Mouse (Mus musculus) brain, embryonic 14.5 days (tissue): Measurements from ENCODE around the gene Psmd9. TPM values are rescaled to one million over a fixed set of nuclear protein-coding genes. Genes with fewer than 3 reads are reported as not detected.

Experiments used
- DNase-seq: peaks from one replicate; pipeline ENCODE4 v3.0.0-alpha.2; 2011; ENCODE audit warnings: low read depth
- CTCF ChIP-seq: fragments of 200-500 bp; IDR thresholded peaks from 2 replicates; pipeline ENCODE4 v1.5.1; 2012; ENCODE audit warnings: inconsistent platforms, mild to moderate bottlenecking, moderate library complexity, borderline replicate concordance; ENCODE audit not compliant: insufficient read depth, insufficient read length; ENCODE audit errors: extremely low read depth
- POLR2A ChIP-seq: fragments of 200-500 bp; IDR thresholded peaks from 2 replicates; pipeline ENCODE4 v1.6.1; 2012; ENCODE audit warnings: mild to moderate bottlenecking, inconsistent platforms, borderline replicate concordance; ENCODE audit not compliant: poor library complexity, insufficient read depth, insufficient read length, severe bottlenecking; ENCODE audit errors: extremely low read depth
- polyA plus RNA-seq: library from polyadenylated mRNA; depleted of rRNA; stranded (reverse); fragments of >200 nt; gene quantifications from 2 replicates; pipeline ENCODE4 v1.2.3, GENCODE M21; 2012

The Psmd9 gene
- polyA plus RNA-seq, 1 experiment, result 36.2 TPM

DNA sequence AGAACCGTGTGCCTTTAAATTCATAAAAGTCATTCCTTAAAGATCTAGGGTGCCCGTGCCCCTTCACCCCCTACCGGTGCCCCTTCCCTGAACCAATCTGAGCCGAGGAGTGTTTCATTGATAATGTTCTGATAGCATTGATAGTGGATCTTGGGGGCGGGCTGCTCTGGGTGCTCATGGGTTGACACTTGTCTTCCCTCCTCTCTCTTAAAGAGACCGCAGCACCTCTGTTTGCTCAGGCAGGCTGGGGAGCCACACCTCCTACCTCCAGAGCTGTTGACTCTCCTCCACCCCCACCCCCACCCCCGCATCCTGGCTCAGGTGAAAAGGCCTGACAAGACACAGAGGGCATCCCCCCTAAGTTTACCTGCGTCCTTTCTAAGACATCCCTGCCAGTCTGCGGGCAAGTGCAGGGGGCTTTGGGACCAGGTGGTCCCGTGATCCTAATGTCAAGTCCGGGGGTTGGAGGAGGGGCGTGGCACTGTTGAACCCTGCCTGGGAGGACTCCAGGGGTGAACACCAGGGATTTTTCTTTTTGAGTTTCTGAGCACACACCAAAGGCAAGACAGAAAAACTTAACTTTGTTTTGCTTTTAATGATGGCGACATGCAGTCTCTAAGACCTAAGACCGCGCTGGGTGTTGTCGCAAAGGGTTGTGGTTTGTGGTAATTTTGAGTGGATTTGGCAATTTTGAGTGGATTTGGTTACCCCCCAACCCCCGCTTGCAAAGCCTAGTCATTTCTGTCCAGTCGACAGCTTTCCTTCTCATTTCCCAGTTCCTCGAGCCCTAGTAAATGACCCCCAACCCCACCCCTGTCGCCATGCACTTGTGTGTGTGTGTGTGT, 24.2 kb upstream of the Psmd9 start:
- DNase-seq, result peak; percentile 23

DNA sequence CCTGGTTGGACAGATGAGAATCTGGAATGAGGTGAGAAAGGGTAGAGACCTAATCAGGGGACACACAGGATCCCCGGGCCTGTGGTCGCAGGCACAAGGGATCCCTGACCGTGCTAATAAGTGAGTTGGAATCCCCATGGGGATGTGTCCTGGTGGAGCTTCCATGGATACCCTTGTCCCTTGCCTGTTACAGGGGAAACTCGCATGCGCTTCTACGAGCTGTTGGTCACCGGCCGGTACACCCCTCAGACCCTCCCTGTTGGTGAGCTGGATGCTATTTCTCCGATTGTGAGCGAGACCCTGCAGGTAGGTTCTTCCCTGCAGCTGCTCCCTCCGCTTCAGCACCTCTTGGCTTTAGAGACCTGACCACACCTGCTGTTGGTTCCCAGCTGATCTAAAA, 22.9 kb upstream of the Psmd9 start:
- no peak for DNase-seq
- TF ChIP-seq CTCF (no peak), POLR2A (no peak)

More for the DNA sequence above, 24.2 kb upstream of the Psmd9 start:
- no peak for TF ChIP-seq POLR2A
- no peak for TF ChIP-seq CTCF

DNA sequence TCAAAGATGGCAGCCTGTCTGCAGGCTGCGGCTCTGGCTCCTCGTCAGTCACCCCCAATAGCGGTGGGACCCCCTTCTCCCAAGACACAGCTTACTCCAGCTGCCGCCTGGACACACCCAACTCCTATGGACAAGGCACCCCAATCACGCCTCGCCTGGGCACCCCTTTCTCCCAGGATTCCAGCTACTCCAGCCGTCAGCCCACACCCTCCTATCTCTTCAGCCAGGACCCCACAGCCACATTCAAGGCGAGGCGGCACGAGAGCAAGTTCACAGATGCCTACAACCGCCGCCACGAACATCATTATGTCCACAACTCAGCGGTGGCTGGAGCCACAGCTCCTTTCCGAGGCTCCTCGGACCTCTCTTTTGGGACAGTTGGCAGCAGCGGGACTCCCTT, 21.6 kb upstream of the Psmd9 start:
- no peak for DNase-seq
- TF ChIP-seq CTCF, result no peak
- TF ChIP-seq POLR2A, result no peak

DNA sequence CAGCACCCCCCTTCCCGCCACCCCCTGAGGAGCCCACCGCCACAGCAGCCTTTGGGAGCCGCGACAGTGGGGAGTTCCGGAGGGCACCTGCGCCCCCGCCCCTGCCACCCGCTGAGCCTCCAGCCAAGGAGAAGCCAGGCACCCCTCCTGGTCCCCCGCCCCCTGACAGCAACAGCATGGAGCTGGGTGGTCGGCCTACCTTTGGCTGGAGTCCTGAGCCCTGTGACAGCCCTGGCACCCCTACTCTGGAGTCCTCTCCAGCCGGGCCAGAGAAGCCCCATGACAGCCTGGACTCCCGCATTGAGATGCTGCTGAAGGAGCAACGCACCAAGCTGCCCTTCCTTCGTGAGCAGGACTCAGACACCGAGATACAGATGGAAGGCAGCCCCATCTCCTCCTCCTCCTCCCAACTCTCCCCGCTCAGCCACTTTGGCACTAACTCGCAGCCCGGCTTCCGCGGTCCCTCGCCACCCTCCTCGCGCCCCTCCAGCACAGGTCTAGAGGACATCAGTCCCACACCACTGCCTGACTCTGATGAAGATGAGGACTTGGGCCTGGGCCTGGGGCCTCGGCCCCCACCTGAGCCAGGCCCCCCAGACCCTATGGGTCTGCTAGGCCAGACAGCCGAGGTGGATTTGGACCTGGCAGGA, 21.0 kb upstream of the Psmd9 start:
- peak; percentile 5 for DNase-seq
- no peak for TF ChIP-seq POLR2A
- no peak for TF ChIP-seq CTCF

DNA sequence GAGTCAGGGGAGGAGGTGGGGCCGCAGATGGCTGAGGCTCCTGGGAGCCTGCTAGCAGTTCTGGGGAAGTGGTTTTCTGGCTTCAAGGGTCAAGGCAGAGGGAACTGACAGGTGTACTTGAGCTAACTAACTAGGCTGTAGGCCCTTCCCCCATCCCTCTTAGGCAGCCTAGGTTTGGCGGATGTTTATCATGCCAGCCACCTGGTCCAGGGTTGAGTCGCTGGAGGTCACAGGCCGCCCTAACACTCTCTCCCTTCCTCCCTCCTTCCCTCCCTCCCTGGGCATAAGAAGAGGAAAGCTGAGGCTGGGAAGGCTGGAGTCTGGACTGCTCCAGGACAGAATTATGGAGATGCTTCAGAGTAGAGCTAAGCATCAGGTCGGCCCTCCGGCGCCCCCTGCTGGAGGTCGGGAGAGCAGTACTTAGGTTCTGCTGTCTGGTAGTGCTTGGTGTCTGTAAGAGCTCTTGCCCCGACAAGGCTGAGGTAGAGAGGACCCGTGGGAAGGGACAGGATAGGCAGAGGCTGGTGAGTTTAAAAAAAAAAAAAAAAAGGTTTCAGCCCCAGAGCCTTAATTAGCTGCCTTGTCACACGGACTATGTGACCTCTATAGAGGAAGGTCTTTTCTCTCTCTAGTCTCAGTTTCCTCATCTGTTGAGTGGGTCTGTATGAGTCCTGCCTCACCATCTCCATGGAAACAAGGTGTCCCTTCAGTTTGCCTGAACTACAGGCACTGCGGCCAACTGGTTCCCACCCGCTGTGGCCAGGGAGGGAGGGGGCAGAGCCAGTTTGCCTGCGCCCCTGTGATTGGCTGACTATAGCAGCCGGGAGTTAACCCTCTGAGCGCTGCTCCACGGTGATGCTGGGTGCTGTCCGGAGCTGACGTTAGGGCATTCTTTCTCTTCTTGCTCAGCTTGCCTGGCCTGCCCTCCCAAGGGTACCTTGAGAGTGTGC, 19.5 kb upstream of the Psmd9 start:
- TF ChIP-seq POLR2A, result no peak
- TF ChIP-seq CTCF, result peak; percentile 98
- DNase-seq, result peak; percentile 94

DNA sequence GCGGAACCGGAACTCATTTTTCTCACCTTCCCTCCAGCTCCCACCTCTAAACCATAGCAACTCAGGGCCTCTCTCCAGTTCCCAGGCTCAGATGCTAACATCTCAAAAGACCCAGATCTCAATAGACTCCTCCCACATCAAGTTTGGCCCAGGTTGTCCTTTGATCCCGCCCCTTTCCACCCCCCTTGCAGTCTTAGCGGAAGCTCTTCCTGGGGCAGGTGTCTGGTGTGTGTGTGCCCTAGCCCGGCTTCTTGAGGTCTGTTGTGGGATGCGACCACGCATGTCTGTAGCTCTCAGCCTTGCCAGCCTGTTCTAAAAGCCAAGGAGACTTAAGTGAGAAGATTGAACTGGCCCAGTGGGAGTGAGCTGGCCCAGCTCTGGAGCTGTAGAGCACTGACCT, 18.6 kb upstream of the Psmd9 start:
- DNase-seq, result peak; percentile 9
- TF ChIP-seq CTCF (no peak), POLR2A (no peak)

DNA sequence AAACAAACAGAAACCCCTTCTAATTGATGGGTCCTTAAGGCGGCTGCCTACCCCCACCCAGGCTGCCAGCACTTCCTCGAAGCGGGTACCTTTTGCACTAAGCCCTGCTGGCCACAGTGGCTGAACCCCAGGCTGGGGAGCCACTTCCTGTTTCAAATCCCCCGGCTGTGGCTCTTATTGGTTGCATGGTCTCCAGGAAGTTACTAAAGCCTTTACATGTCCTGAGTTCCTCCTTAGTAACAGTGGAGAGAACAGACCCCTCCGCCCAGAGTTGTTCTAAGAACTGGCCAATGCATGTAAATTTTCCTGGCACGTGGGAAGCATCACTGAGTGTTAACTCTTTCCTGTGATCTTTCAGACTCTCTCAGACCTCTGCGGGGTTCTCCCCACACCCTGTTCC, 18.1 kb upstream of the Psmd9 start:
- no peak for TF ChIP-seq CTCF
- no peak for TF ChIP-seq POLR2A
- DNase-seq, result peak; percentile 70

DNA sequence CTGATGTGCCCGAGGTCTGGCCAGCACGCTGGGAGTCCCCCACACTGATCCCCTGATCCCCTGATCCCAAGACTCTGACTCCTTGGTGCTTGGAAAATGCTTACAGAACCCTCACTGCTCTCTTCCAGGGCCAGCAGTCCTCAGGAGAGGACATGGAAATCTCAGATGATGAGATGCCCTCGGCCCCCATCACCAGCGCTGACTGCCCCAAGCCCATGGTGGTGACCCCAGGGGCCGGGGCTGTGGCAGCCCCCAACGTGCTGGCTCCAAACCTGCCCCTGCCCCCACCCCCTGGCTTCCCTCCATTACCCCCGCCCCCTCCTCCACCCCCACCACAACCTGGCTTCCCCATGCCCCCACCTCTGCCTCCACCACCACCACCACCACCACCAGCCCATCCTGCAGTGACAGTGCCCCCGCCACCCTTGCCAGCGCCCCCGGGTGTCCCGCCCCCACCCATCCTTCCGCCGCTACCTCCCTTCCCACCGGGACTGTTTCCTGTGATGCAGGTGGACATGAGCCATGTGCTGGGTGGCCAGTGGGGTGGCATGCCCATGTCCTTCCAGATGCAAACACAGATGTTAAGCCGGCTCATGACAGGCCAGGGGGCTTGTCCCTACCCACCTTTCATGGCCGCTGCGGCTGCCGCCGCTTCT, 17.4 kb upstream of the Psmd9 start:
- DNase-seq, result no peak
- TF ChIP-seq CTCF (no peak), POLR2A (no peak)

DNA sequence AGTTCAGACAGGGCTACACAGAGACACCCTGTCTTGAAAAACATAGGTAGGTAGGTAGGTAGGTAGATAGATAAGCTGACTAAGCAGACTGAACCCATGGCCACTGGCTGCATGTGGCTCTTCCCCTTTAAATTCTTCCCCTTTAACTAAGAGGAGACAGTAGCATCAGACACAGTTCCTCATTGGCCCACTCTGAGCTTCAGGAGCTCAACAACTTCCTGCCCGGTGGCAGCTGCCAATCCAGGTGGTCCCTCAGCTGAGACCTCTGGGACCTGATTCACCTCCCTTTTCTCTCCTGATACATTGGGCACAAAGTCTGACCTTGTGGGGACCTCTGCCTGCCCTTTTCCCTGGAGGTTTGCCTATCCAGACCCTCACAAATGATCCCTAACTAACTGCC, 16.3 kb upstream of the Psmd9 start:
- no peak for TF ChIP-seq CTCF
- TF ChIP-seq POLR2A, result no peak
- no peak for DNase-seq

DNA sequence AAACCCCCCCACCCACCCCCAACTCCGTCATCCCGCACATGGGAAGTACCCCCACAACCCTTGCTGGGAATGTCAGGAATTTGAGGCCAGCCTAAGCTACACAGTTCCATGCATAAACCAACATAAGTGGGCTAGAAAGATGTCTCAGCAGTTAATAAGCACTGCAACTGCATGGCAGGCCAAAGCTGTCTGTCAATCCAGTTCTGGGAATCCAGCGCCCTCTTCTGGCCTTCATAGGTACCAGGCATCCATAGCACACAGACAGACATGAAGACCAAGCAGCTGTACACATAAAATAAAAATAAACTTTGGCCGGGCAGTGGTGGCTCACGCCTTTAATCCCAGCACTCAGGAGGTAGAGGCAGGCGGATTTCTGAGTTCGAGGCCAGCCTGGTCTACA, 13.8 kb upstream of the Psmd9 start:
- TF ChIP-seq CTCF, result peak; percentile 79
- TF ChIP-seq POLR2A, result no peak
- DNase-seq, result peak; percentile 87

DNA sequence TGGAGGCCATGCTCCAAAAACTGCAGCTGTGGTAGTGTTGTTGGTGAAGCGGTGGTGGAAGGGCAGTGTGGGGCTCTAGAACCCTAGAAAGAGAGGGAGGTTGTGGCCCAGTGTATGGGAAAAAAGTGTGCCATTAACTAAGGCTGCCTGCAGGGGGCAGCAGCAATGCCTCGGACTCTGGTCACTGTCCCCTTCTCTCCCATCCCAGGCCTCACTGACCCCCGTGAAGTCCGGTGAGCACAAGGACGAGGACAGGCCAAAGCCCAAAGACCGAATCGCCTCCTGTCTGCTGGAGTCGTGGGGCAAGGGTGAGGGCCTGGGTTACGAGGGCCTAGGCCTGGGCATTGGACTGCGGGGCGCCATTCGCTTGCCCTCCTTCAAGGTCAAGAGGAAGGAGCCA, 12.4 kb upstream of the Psmd9 start:
- no peak for DNase-seq
- TF ChIP-seq POLR2A (no peak), CTCF (peak; percentile 56)

DNA sequence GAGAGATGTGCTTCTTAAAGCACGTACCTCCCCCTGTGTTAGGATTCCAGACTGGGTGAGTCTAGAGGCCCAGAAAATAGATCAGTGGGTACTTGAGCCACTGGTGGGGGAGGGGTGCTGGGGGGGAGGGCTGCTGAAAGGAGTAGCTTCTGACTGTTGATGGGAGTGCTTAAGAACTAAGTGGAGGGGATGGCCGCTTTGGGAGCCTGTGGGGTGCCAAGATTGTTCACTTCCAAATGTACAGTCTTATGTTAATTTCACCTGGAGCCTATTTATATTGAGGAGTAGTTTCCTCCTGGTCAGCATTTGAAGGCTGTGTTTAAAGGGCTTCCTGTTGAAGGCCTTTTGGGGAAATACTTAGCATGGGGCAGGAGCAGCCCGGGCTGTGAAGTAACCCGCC, 11.2 kb upstream of the Psmd9 start:
- TF ChIP-seq POLR2A (no peak), CTCF (no peak)
- DNase-seq, result no peak
